Comparison of ENCODE assay signal across 9 mouse cellular contexts in genomic region chr2:145888766-145889480, GRCm38 (mm10). TPM values are rescaled to one million over a fixed set of nuclear protein-coding genes. Genes with fewer than 3 reads are reported as not detected.
DNase-seq lines count a peak whose midpoint lies in the region; ATAC-seq and TF ChIP-seq lines count a peak whose summit lies in the region.
"Had no signal": no experiment of that assay in that cellular context is flagged by ENCODE, and none has a peak within 500 bp of the region (broad histone marks: within the 10 kb centered on the region; RNA-seq: fewer than 3 reads in every experiment).

No protein-coding gene starts in this region.

- no peak for TF ChIP-seq CTCF in kidney, postnatal 0 days (IDR thresholded peaks at IDR 0.05; ENCODE audit: low read depth)
- no peak for TF ChIP-seq CTCF in cortical plate, adult 2 months (IDR thresholded peaks at IDR 0.05; ENCODE audit: extremely low read depth, insufficient read depth, low read length)
- TF ChIP-seq CTCF in embryonic fibroblast, embryonic 13.5 days (IDR thresholded peaks at IDR 0.05; ENCODE audit: borderline replicate concordance, insufficient read depth, low read length) = no peak

- no peaks in the 10 kb centered on the region for H3K27me3 ChIP-seq in kidney, postnatal 0 days (ENCODE audit: insufficient read depth, low read length)
- H3K27me3 ChIP-seq in liver, embryonic 16.5 days (ENCODE audit: control insufficient read depth, insufficient read depth, low read depth, low read length) = no peaks in the 10 kb centered on the region
- H3K27me3 ChIP-seq: Patski had no signal

- 42% methylated on average over 6 of the region's 6 CpGs for WGBS in kidney, postnatal 0 days
- 52% methylated on average over 6 of the region's 6 CpGs for WGBS in liver, embryonic 16.5 days (ENCODE audit: insufficient replicate concordance)

- no peak for DNase-seq in kidney, postnatal 0 days (ENCODE audit: low spot score)
- no peak for DNase-seq in kidney, postnatal 14 days
- DNase-seq in urinary bladder, adult 18-20 months (ENCODE audit: low spot score in 2 of 2) = no peak
- no peak for DNase-seq in frontal cortex, postnatal 25 days (ENCODE audit: low spot score in 2 of 2)
- DNase-seq: left cerebral cortex, postnatal 4 days had no signal

- 0 out of 2 replicates have a peak, but pooled peaks cover 25% of the 10 kb centered on the region for H3K36me3 ChIP-seq in kidney, postnatal 0 days (ENCODE audit: insufficient read depth, low read length)
- no peaks in the 10 kb centered on the region for H3K36me3 ChIP-seq in liver, embryonic 16.5 days (ENCODE audit: control insufficient read depth, insufficient read depth)

- ATAC-seq in kidney, postnatal 0 days (replicated peaks; ENCODE audit: low FRiP score, low read depth) = no peak
- ATAC-seq in liver, embryonic 16.5 days (ENCODE audit: low read depth) = no peak; the same call in 1 of the 2 replicates

- H3K4me1 ChIP-seq in kidney, postnatal 0 days (replicated peaks; ENCODE audit: insufficient read depth, low read length) = peaks cover 15% of the 10 kb centered on the region; the same call in 1 of the 2 replicates
- H3K4me1 ChIP-seq in cortical plate, adult 2 months (ENCODE audit: control insufficient read depth, insufficient read depth, low read length) = peaks cover 12% of the 10 kb centered on the region
- peaks cover 24% of the 10 kb centered on the region for H3K4me1 ChIP-seq in embryonic fibroblast, embryonic 13.5 days (ENCODE audit: control insufficient read depth, insufficient read depth, low read length)
- no peaks in the 10 kb centered on the region; the same call in 1 of the 2 replicates for H3K4me1 ChIP-seq in liver, embryonic 16.5 days (ENCODE audit: control insufficient read depth, low read depth, low read length)

- H3K9ac ChIP-seq in kidney, postnatal 0 days (ENCODE audit: low read depth, low read length) = no peak overlapping the region
- H3K9ac ChIP-seq in liver, embryonic 16.5 days (ENCODE audit: low read depth, low read length) = no peak overlapping the region

- H3K4me2 ChIP-seq in kidney, postnatal 0 days (ENCODE audit: low read length) = no peak overlapping the region
- H3K4me2 ChIP-seq in liver, embryonic 16.5 days (ENCODE audit: low read depth, low read length) = no peak overlapping the region

- no peaks in the 10 kb centered on the region for H3K9me3 ChIP-seq in kidney, postnatal 0 days (replicated peaks; ENCODE audit: low read length)
- no peaks in the 10 kb centered on the region for H3K9me3 ChIP-seq in liver, embryonic 16.5 days (replicated peaks; ENCODE audit: control insufficient read depth, low read length)

- no peak overlapping the region for H3K4me3 ChIP-seq in kidney, postnatal 0 days (replicated peaks; ENCODE audit: low read depth, low read length)
- no peak overlapping the region for H3K4me3 ChIP-seq in cortical plate, adult 2 months (ENCODE audit: insufficient read depth, low read length)
- H3K4me3 ChIP-seq in embryonic fibroblast, embryonic 13.5 days (ENCODE audit: insufficient read depth, low read length) = no peak overlapping the region
- no peak overlapping the region for H3K4me3 ChIP-seq in liver, embryonic 16.5 days (ENCODE audit: low read depth, low read length)

- no peak for TF ChIP-seq POLR2A in cortical plate, adult 2 months (IDR thresholded peaks at IDR 0.05; ENCODE audit: extremely low read depth, insufficient read depth, low read length)
- no peak for TF ChIP-seq POLR2A in embryonic fibroblast, embryonic 13.5 days (IDR thresholded peaks at IDR 0.05; ENCODE audit: low read depth, low read length)

- H3K27ac ChIP-seq in kidney, postnatal 0 days = peak overlapping the region; percentile 74
- H3K27ac ChIP-seq in cortical plate, adult 2 months (ENCODE audit: insufficient read depth, low read length) = peak overlapping the region; percentile 66
- H3K27ac ChIP-seq in embryonic fibroblast, embryonic 13.5 days (ENCODE audit: insufficient read depth, low read length) = peak overlapping the region; percentile 96
- H3K27ac ChIP-seq in liver, embryonic 16.5 days (ENCODE audit: low read length) = peak overlapping the region; percentile 51

RNA-seq across cellular contexts. Expression of gene Naa20, which starts 13.0 kb away (rescaled TPM):
- polyA plus RNA-seq in kidney, postnatal 0 days (2015; fragmentation: Nextera tagmentation; extraction: Ambion mirVana) = 203 and 212 TPM in 2 replicates
- 75.5 and 78.1 TPM in 2 replicates for polyA plus RNA-seq in cortical plate, adult 2 months (2012; rRNA removed)
- 107 and 122 TPM in 2 replicates for polyA plus RNA-seq in embryonic fibroblast, embryonic 13.5 days (2011; ENCODE audit: insufficient read length, low read depth, missing spikeins)
- polyA plus RNA-seq in liver, embryonic 16.5 days (2015; fragmentation: Nextera tagmentation; extraction: Ambion mirVana) = 39.7 and 43.8 TPM in 2 replicates

RNA-seq across cellular contexts. Expression of gene Cfap61, which starts 45.7 kb away (rescaled TPM):
- polyA plus RNA-seq in kidney, postnatal 0 days (2015; fragmentation: Nextera tagmentation; extraction: Ambion mirVana) = 0.32 and 0.51 TPM in 2 replicates
- polyA plus RNA-seq in cortical plate, adult 2 months (2012; rRNA removed) = 2.2 and 2.3 TPM in 2 replicates
- 0.33 and 0.60 TPM in 2 replicates for polyA plus RNA-seq in embryonic fibroblast, embryonic 13.5 days (2011; ENCODE audit: insufficient read length, low read depth, missing spikeins)
- not detected in 2 replicates for polyA plus RNA-seq in liver, embryonic 16.5 days (2015; fragmentation: Nextera tagmentation; extraction: Ambion mirVana)

RNA-seq across cellular contexts. Expression of gene Crnkl1, which starts 45.9 kb away (rescaled TPM):
- 23.6 and 24.4 TPM in 2 replicates for polyA plus RNA-seq in kidney, postnatal 0 days (2015; fragmentation: Nextera tagmentation; extraction: Ambion mirVana)
- polyA plus RNA-seq in cortical plate, adult 2 months (2012; rRNA removed) = 8.7 and 10.0 TPM in 2 replicates
- polyA plus RNA-seq in embryonic fibroblast, embryonic 13.5 days (2011; ENCODE audit: insufficient read length, low read depth, missing spikeins) = 23.7 and 24.9 TPM in 2 replicates
- 12.6 and 13.9 TPM in 2 replicates for polyA plus RNA-seq in liver, embryonic 16.5 days (2015; fragmentation: Nextera tagmentation; extraction: Ambion mirVana)
